Mouse (Mus musculus) heart, adult 2 months (tissue): Measurements from ENCODE around the gene E330034G19Rik.

ENCODE experiments used
- CTCF ChIP-seq: fragments of 200-600 bp; IDR thresholded peaks from 2 replicates; pipeline ENCODE4 v1.8.1; 2022; ENCODE audit warnings: antibody characterized with exemption, mild to moderate bottlenecking, moderate library complexity
- EP300 ChIP-seq: fragments of 200-500 bp; IDR thresholded peaks from 2 replicates; pipeline ENCODE4 v1.6.1; 2011; ENCODE audit warnings: low read depth, low read length, control low read depth; ENCODE audit not compliant: insufficient read depth
- POLR2A ChIP-seq: fragments of 200-500 bp; IDR thresholded peaks from 2 replicates; pipeline ENCODE4 v1.6.1; 2011; ENCODE audit warnings: mild to moderate bottlenecking, low read depth, low read length, control low read depth; ENCODE audit not compliant: insufficient read depth

DNA sequence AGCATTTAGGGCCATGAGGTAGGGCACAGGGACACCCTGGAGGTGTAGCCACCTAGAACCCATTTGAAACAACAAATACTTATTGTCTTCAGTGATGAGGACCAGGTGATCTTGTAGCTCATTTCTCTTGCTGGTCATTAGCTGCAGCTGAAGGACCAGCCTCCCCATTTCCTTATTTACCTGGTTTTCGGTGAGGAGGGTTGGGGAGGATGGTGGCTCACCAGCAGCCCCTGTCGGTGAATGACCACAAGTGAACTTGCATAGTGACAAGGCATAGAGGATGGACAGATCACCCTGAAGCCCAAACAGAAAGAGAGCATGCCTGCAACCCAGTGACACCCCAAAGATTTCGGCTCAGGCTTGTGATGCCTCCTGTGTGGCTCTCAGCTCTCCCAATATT, 10.7 kb upstream of the E330034G19Rik start:
- TF ChIP-seq CTCF: no peak
- TF ChIP-seq POLR2A: no peak
- no peak for TF ChIP-seq EP300
